Mouse (Mus musculus): ENCODE results near the gene Art4. TPM values are rescaled to one million over a fixed set of nuclear protein-coding genes. Genes with fewer than 3 reads are reported as not detected.

Art4 gene
- 8.2 and 12.0 TPM in 2 replicates for polyA plus RNA-seq (2015; fragmentation: Nextera tagmentation; extraction: Ambion mirVana)

GRCm38 (mm10) chr6:136857186-136857872, at the start of gene Art4:
Gene Art4 (minus strand): TSS chr6:136857733.

GRCm38 (mm10) chr6:136875670-136876069, 18.1 kb upstream of the Art4 start, which contains the start of gene Mgp:
Gene Mgp (minus strand): TSS chr6:136875823.

GRCm38 (mm10) chr6:136835352-136835751, 22.2 kb downstream of the Art4 start, which contains the start of gene Smco3:
Gene Smco3 (minus strand): TSS chr6:136835452.

GRCm38 (mm10) chr6:136827881-136828561, 29.5 kb downstream of the Art4 start, which contains the start of gene Wbp11:
Gene Wbp11 (minus strand): TSS chr6:136828233.

GRCm38 (mm10) chr6:136827516-136827880, 30.0 kb downstream of the Art4 start, which contains the start of gene BC049715:
Gene BC049715 (plus strand): TSS chr6:136827626.

GRCm38 (mm10) chr6:136808014-136808417, 49.5 kb downstream of the Art4 start, which contains the start of gene H2afj:
Gene H2afj (plus strand): TSS chr6:136808244.

GRCm38 (mm10) chr6:136803739-136804633, 53.5 kb downstream of the Art4 start, which contains the start of gene Hist4h4:
Gene Hist4h4 (minus strand): TSS chr6:136804415.

Small RNA genes within 50 kb of the gene (microRNA-seq; reads per million reads assigned to microRNA genes)
- not detected for gene Gm44364 (ENCODE audit: borderline replicate concordance, insufficient number of aligned reads)

Other genes starting within 250 kb of the Art4 start
- gene Plbd1, start 195.8 kb downstream of the Art4 start, polyA plus RNA-seq (2015; fragmentation: Nextera tagmentation; extraction: Ambion mirVana) = 7.8 and 25.1 TPM in 2 replicates
- 0.06 and 0.08 TPM in 2 replicates for gene Gucy2c, start 76.0 kb downstream of the Art4 start, polyA plus RNA-seq (2015; fragmentation: Nextera tagmentation; extraction: Ambion mirVana)
- 0.44 and 0.66 TPM in 2 replicates for gene Hist4h4, start 53.3 kb downstream of the Art4 start, polyA plus RNA-seq (2015; fragmentation: Nextera tagmentation; extraction: Ambion mirVana)
- gene H2afj, start 49.5 kb downstream of the Art4 start, polyA plus RNA-seq (2015; fragmentation: Nextera tagmentation; extraction: Ambion mirVana) = 353 and 420 TPM in 2 replicates
- 1.2 and 1.5 TPM in 2 replicates for gene BC049715, start 30.1 kb downstream of the Art4 start, polyA plus RNA-seq (2015; fragmentation: Nextera tagmentation; extraction: Ambion mirVana)
- gene Wbp11, start 29.5 kb downstream of the Art4 start, polyA plus RNA-seq (2015; fragmentation: Nextera tagmentation; extraction: Ambion mirVana) = 46.0 and 59.2 TPM in 2 replicates
- gene Smco3, start 22.3 kb downstream of the Art4 start, polyA plus RNA-seq (2015; fragmentation: Nextera tagmentation; extraction: Ambion mirVana) = 1.6 and 5.3 TPM in 2 replicates
- 449 and 981 TPM in 2 replicates for gene Mgp, start 18.1 kb upstream of the Art4 start, polyA plus RNA-seq (2015; fragmentation: Nextera tagmentation; extraction: Ambion mirVana)
- 0.18 and 0.61 TPM in 2 replicates for gene Erp27, start 64.4 kb upstream of the Art4 start, polyA plus RNA-seq (2015; fragmentation: Nextera tagmentation; extraction: Ambion mirVana)
- gene Pde6h, start 66.1 kb upstream of the Art4 start, polyA plus RNA-seq (2015; fragmentation: Nextera tagmentation; extraction: Ambion mirVana) = 1.3 and 1.7 TPM in 2 replicates
- gene Arhgdib, start 84.2 kb upstream of the Art4 start, polyA plus RNA-seq (2015; fragmentation: Nextera tagmentation; extraction: Ambion mirVana) = 88.0 and 130 TPM in 2 replicates

All from adrenal gland, postnatal 0 days (tissue).